Mouse (Mus musculus): ENCODE results near the gene Tmem116.

GRCm38 (mm10) chr5:121537588-121537987 lies 85.9 kb downstream of the Tmem116 start:
- TF ChIP-seq CHD2 (IDR thresholded peaks at IDR 0.05; ENCODE audit: low read depth, low read length): no peak
- no peak for TF ChIP-seq HCFC1 (IDR thresholded peaks at IDR 0.05; ENCODE audit: borderline replicate concordance, insufficient read depth, low read length)
- no peak for TF ChIP-seq ZNF384 (IDR thresholded peaks at IDR 0.05; ENCODE audit: low read depth, low read length)
- no peak for TF ChIP-seq ZC3H11A (IDR thresholded peaks at IDR 0.05; ENCODE audit: borderline replicate concordance, low read depth, low read length)
- TF ChIP-seq MAFK (IDR thresholded peaks at IDR 0.05; ENCODE audit: insufficient read depth, low read depth, low read length): no peak

All from ES-E14 (cell line).